Mouse (Mus musculus) spleen, postnatal 14 days (tissue): Measurements from ENCODE around the gene Gpr37.
A peak's percentile ranks its signal among the peaks of the same experiment; 100 is the strongest.

ENCODE experiments used
- DNase-seq, 2 experiments: peaks; one replicate each; pipeline ENCODE4 v3.0.0; 2021 to 2022; ENCODE audit warnings: low spot score in 2 of 2

Gene Gpr37

DNA sequence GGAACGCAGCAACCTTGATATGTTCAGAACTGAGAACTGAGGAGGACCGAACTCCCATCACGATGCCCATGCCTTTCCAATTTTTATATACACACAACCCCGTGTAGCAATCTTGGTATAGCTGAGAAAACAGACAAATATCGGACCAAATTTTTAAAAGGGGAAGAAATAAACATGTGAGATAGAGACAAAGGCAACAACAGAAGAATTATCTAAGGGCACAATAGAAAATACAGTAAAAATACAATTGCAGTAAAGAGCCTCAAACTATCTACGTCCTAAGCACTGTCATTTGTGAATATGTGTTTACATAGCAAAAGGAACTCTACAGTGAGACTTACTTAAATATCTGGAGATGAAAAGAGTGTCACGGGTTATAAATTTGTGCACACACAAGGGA is at the start of gene Gpr37:
Gene Gpr37, minus strand, starts transcription at position 101 of the 400 bp plus-strand sequence.
- no peak for DNase-seq

DNA sequence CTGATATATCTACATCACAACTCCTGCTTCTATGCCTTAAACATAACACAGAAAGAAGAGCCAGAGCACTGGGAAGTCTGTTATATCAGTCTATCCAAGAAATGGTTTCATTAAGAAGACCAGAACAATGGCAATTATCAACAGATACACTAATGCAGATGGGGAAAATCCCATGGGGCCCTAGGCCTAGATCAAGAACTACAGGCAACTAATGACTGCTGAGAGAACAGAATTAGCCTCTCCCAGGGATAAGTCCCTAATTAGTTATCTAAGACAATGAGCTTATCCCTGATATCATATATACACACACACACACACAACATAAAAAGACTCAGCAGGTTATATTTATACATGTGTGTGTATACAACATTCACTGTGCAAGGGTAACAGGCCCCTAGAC is 46.0 kb upstream of the Gpr37 start:
- no peak for DNase-seq

DNA sequence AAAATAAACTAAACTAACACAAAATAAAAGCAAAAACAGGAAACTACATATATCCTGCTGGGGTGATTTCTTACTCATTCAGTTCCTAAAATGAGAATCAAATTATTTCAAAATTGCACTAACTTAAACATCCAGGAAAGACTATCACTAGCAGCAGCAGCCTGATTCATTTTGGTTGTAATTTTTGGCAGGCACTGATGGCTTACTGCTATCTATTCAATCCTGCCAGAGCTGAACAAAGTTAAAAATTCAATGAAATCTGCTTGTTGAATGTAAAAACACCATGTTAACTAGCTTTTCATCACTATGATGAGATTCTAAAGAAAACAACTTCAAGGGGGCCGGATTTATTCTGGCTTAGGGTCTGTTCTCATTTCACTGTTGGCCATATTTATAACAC is 36.0 kb upstream of the Gpr37 start:
- DNase-seq = no peak

DNA sequence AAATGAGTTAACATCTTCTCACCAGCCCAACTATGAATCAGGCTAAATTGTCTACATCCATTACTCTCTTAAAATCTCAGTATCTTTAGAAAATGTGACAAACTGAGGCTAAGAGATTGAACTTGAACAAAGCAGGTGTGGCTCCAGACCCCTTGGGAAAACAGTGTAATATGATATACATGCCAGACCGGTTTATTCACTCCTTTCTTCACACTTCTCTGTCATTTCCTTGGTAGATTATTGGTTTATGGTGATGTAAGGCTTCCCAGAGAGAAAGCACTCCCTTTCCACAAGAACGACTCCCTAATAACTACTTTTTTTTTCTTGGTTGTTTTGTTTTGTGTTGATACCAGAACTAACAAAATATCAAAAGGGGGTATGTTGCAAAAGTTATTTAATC is 20.1 kb upstream of the Gpr37 start:
- DNase-seq = no peak

DNA sequence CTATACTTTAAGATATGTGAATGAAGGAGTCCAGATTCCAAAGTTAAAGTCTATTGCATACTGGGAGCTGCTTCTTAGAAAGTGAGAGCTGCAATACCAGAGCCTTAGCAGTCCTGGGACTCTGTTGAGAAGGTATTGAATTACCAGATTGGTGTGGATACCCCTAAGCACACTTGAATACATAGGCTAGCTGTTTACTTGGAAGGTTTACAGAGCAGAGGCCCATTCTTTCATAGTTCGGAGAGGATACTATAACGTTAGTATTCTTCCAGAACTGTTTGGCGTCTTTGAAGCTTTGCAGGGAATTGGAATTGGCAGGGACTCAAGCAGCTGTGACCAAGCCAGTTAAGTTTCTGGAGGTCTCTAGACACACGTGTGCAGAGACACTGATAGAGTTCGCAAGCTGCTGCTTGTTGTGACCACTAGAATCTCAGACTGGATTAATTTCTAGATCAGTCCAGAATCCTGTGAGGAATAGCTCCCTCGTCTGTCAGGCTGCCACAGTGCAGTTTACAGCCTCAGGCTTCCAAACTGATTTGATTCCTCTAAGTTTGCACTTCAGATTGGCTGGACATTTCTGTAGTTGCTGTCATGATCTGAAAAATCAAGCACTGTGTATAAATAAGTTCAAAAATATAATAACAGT is 18.8 kb upstream of the Gpr37 start:
- DNase-seq = peak in 1 of 2 experiments; percentile 0

DNA sequence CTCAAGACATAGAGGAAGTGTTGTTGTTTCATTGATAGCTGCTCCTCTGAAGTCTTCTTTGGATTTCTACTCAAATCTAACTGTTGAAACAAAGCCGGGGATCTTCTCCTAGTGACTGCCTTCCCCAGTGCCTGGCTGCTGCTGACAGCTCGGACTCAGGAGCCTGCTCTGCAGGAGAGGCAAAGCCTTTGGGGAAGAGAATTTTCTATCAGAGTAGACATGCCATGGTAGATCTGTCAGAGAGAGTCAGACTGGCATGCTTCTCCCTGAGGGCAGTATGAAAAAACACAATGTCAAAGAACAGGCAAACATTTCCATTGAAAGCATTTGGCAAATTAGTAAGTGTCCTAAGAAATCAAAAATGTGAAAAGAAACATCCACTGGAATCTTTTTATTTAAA is 9.4 kb upstream of the Gpr37 start:
- no peak for DNase-seq

DNA sequence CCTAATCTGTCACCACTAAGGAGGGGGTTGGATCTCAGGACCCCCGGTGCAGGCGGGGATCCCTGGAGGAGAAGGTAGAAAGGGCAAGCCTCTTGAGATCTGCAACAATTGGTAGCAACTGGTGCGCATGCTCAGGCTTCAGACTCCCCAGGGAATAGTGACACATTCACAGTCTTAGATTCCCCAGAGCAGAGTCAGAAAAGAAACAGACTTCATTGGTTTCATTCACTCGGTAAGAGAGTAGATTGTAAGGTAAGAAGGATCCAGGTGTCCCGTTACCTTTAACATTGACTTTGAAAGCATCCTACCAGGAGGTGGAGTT is 284 bp downstream of the Gpr37 start:
- DNase-seq = no peak

DNA sequence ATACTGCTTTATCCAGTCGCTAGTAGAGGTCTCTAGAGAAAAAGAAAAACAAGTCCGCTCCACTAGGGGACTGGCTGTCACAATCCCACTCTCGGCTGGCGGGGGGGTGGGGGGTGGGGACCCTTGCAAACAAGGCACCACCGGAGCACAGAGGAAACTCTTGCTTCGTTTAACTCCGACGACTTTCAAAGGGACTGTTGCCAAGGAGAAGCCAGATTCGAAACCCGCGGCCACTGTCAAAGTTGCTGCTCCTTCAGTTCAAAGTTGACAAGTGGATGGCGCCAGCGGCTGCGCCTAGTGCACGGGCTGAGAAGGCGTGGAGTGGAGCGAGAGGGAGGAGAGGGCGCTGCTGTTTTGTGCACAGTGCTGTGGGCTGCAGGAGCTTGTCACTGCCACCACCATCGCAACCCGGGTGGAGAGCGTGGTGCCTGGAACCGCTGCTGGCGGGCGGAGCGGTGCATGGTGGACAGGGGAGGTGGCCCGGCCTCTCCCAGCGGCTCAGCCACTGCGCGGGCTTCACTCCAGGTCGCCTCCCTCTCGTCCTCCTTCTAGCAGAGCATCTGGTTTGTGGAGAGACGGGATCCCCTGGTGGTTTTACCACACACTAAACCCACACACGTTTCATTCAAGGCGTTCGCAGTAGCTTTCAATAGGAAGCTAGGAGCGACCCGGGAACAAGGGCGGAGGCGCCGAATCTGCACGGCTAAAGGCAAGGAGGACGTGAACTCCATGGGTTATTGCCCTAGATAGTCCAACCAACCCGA is 827 bp downstream of the Gpr37 start:
- no peak for DNase-seq

DNA sequence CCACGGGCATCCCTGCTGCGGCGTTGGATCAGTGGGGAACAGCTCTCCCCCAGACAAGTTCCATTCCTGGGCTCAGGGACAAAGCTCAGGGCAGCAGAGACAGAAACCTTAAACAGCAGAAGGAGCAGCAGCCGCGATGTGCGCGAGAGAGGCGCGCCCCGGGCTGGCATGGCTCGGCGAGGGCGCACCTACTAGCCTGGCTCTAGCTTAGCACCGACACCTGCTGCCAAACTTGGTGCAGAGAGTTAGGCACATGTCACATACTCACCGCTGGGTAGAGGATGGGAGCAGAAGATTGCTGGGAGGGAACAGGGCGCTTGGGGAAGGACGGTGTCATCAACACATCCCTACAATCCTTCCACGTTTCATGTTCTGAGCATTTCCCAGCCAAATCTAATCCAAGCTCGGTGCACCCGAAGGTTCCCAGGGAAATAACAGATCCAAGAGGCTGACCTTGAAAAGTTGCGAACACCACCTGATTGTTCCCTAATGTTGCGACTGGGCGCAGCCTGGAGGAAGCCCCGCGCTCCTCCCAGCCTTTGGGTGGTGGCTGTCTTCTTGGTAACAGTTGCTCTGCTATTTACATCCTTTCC is 1.5 kb downstream of the Gpr37 start:
- DNase-seq = no peak

DNA sequence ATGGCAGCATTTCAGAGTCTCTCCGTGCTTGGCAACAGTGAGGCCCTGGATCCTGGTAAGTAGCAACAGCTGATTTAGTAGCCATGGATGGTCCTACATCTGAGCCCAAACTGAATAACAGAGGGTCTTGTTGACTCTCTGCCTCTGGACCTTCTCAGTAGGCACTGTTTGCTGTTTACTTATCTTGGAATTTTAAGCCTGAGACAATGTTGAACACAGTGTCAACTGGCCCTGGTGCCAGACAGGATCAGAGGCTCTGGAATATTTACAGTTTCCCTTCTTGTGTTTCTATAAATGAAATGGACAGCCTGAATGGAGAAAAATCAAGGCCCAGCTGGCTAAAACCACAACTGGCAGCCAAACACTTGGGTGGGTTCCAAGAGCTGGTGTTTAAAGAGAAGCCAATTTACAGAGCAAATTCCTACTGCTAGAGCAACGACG is 3.7 kb downstream of the Gpr37 start:
- no peak for DNase-seq

DNA sequence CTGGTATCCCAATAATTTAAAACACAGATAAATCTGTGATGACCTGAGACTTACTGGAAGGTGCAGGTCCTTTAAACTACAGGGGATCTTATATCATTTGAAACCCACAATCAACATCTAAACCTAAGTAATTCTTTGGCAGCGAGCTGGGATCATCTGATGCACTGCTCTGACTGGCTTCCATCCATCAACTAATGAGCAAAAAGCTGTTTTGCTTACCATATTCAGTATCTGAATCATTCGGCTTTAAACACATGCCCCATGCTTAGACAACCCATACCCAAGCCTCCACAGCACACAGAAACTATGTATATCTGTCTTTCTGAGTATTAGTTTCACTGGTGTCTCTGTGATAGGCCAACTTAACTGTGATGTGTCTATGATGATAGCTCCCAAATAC is 6.1 kb downstream of the Gpr37 start:
- DNase-seq = no peak

DNA sequence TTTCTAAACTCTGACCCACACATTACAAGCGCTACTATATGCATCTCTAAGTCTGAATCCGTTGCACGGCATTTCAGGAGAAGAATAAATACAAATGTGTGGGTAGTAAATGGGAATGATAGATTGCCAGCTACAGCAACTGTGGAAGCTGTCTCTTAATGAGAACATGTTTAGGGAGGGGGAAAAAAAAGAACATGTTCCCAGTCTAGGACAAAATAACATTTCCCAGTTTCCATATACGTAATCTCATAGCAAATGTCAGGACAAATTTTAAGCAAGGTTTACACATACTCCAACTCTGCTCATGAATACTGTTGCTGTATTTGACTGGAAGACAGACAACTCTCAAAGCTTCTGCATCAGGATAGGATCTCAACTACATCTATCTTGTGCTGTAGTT is 15.4 kb downstream of the Gpr37 start:
- no peak for DNase-seq

DNA sequence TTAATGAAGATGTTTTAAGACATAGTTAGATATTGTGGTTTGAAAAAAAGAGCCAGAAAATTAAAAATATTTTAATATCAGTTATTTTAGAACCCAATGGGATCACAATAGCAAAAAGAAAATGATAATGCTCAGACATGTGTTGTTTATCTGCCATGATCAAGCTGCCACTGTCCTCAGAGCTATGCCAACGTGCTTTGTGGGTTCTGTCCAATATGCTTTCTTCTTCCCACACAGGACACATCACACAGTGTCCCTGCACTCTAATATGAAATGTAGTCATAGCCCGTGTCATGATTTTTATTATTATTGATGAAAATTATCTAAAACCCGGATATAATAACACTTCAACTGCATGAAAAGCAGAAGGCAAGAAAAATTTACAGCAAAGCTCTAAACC is 16.7 kb downstream of the Gpr37 start:
- no peak for DNase-seq

DNA sequence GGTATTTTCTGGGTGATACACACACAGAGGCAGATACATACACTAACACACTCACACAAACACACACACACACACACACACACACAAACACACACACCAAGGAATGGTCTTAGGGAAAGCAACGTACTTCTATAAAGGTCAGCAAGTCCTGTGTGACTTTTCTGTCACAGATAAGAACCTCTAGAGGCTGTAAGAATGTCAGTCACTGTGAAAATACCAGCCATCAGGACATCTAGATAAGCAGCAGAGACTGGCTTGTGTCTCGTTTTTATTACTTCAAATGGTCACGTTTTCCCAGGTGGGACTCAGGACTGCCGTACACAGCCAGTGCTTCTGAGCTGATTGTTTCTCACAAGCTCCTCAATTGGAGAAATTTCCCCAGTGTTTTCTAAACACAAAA is 20.4 kb downstream of the Gpr37 start:
- no peak for DNase-seq

DNA sequence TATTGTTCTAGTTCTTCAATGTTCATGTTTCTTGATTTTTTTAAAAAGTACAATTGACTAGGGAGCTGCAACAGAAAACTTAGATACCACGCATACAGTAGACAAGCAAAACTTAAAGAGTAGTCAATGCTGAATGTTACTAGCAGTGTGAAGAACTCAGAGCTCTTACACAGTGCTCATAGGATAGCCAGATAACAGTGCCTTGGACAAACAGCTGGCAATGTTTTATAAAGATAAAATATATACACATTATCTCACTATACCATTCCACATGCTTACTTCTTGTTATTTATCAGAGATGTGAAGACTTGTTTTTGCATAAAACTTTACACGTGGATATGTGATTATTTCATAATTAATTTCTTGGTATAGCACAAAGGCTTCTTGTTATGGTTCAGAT is 26.6 kb downstream of the Gpr37 start:
- no peak for DNase-seq

DNA sequence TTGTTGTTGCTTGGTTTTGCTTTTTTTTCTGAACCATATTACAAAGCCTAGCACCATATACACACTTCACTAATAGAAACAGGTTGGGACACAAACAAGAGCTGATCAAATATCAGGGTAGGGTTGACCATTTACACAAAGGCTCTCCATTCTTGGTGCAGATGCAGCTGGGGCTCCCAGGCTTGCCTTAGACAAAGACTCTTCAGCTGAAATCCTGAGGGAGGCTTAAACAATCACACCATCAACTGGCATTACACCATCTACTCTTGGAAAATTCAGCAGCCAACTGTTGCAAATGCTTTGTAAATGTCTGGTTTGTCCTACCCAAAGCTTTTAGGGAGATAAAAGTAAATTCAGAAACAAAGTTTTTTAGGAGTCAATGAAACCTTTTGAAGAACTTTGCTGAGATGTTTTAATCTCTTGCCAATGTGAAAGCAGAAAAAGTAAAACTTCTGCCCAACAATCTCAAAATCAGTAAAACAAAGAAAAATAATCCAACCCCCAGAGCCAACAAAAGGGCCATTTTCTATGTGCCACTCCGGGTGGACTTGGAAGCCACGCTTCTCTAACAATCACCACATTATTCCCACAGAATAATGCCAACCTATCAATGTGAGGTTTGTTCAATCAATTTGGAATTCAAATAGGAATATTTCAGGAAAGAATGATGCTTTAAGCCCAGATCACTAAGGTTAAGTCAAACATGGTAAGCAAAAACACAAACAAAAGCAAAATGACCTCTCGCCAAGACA is 30.4 kb downstream of the Gpr37 start:
- DNase-seq = no peak
